Mouse (Mus musculus) ovary, postnatal 14 days (tissue): ENCODE results near the gene Yars.

Source experiments
- DNase-seq: peaks from one replicate; pipeline ENCODE4 v3.0.0; 2022; ENCODE audit warnings: low spot score

The Yars gene

GRCm38 (mm10) chr4:129251482-129252125, 62.0 kb downstream of the Yars start:
- no peak for DNase-seq

- DNase-seq: no peak
Observed at GRCm38 (mm10) chr4:129252492-129252891, 62.9 kb downstream of the Yars start.

GRCm38 (mm10) chr4:129254571-129254970, 65.0 kb downstream of the Yars start:
- no peak for DNase-seq

- DNase-seq: no peak
Observed at GRCm38 (mm10) chr4:129256450-129257380, 67.2 kb downstream of the Yars start.

- DNase-seq: no peak
Observed at GRCm38 (mm10) chr4:129259101-129259500, 69.5 kb downstream of the Yars start.

GRCm38 (mm10) chr4:129260678-129261077, 71.1 kb downstream of the Yars start:
- DNase-seq: no peak

- no peak for DNase-seq
Observed at GRCm38 (mm10) chr4:129261196-129261595, 71.6 kb downstream of the Yars start, which contains the start of gene C77080. Gene C77080, minus strand, starts transcription at chr4:129261404.

GRCm38 (mm10) chr4:129263225-129264021, 73.9 kb downstream of the Yars start:
- DNase-seq: no peak

- no peak for DNase-seq
Observed at GRCm38 (mm10) chr4:129266191-129266590, 76.6 kb downstream of the Yars start.

- DNase-seq: no peak
Observed at GRCm38 (mm10) chr4:129266821-129267220, 77.3 kb downstream of the Yars start.

GRCm38 (mm10) chr4:129268698-129269097, 79.1 kb downstream of the Yars start:
- no peak for DNase-seq
